Mouse (Mus musculus): ENCODE measurements at regions not wholly inside any gene's neighbourhood (a gene's known extent, or its start where the extent isn't known, plus 50 kb on each side); places are given as distances from the start of the nearest gene placed in this dataset.

GRCm38 (mm10) chr11:18443156-18443555 lies 489.5 kb upstream of the Etaa1 start:
- no peaks in the 10 kb centered on the region for H3K27me3 ChIP-seq (ENCODE audit: control insufficient read depth, insufficient read depth, low read length)
- H3K4me3 ChIP-seq (replicated peaks; ENCODE audit: insufficient read depth, low read depth, low read length): no peak overlapping the region
- TF ChIP-seq CTCF (IDR thresholded peaks at IDR 0.05; ENCODE audit: borderline replicate concordance, insufficient read depth, low read depth, low read length): no peak
- TF ChIP-seq POLR2A (IDR thresholded peaks at IDR 0.05; ENCODE audit: borderline replicate concordance, insufficient read depth, low read length): no peak
- 0 out of 2 replicates have a peak, but pooled peaks cover 3% of the 10 kb centered on the region for H3K4me1 ChIP-seq (ENCODE audit: control insufficient read depth, insufficient read depth, low read length)
- DNase-seq: no peak
- H3K27ac ChIP-seq (ENCODE audit: insufficient read depth, low read length): no peak overlapping the region
- WGBS: 39% methylated on average over 2 of the region's 2 CpGs

- 15% methylated on average over 6 of the region's 6 CpGs for WGBS
- no peak overlapping the region for H3K27ac ChIP-seq (ENCODE audit: insufficient read depth, low read length)
- H3K4me1 ChIP-seq (ENCODE audit: control insufficient read depth, insufficient read depth, low read length): 0 out of 2 replicates have a peak, but pooled peaks cover 3% of the 10 kb centered on the region
- no peaks in the 10 kb centered on the region for H3K27me3 ChIP-seq (ENCODE audit: control insufficient read depth, insufficient read depth, low read length)
- H3K4me3 ChIP-seq (replicated peaks; ENCODE audit: insufficient read depth, low read depth, low read length): no peak overlapping the region
- peak; percentile 55 to 79 for DNase-seq
- TF ChIP-seq POLR2A (IDR thresholded peaks at IDR 0.05; ENCODE audit: borderline replicate concordance, insufficient read depth, low read length): no peak
- TF ChIP-seq CTCF (IDR thresholded peaks at IDR 0.05; ENCODE audit: borderline replicate concordance, insufficient read depth, low read depth, low read length): no peak
Measured at GRCm38 (mm10) chr11:18437834-18438611, 484.3 kb upstream of the Etaa1 start.

GRCm38 (mm10) chr11:18421076-18421475 lies 467.4 kb upstream of the Etaa1 start:
- DNase-seq: no peak
- no peak overlapping the region for H3K27ac ChIP-seq (ENCODE audit: insufficient read depth, low read length)
- 55% methylated on average over 3 of the region's 3 CpGs for WGBS
- H3K4me3 ChIP-seq (replicated peaks; ENCODE audit: insufficient read depth, low read depth, low read length): no peak overlapping the region
- no peaks in the 10 kb centered on the region for H3K27me3 ChIP-seq (ENCODE audit: control insufficient read depth, insufficient read depth, low read length)
- TF ChIP-seq POLR2A (IDR thresholded peaks at IDR 0.05; ENCODE audit: borderline replicate concordance, insufficient read depth, low read length): no peak
- TF ChIP-seq CTCF (IDR thresholded peaks at IDR 0.05; ENCODE audit: borderline replicate concordance, insufficient read depth, low read depth, low read length): no peak
- no peaks in the 10 kb centered on the region for H3K4me1 ChIP-seq (ENCODE audit: control insufficient read depth, insufficient read depth, low read length)

- no peak for TF ChIP-seq CTCF (IDR thresholded peaks at IDR 0.05; ENCODE audit: borderline replicate concordance, insufficient read depth, low read depth, low read length)
- no peak for TF ChIP-seq POLR2A (IDR thresholded peaks at IDR 0.05; ENCODE audit: borderline replicate concordance, insufficient read depth, low read length)
- Histone ChIP-seq H3K4me1 (ENCODE audit: control insufficient read depth, insufficient read depth, low read length) (no peaks in the 10 kb centered on the region), H3K27ac (ENCODE audit: insufficient read depth, low read length) (no peak overlapping the region), H3K27me3 (ENCODE audit: control insufficient read depth, insufficient read depth, low read length) (no peaks in the 10 kb centered on the region), H3K4me3 (replicated peaks; ENCODE audit: insufficient read depth, low read depth, low read length) (no peak overlapping the region)
- WGBS: 56% methylated on average over 1 of the region's 1 CpGs
- no peak for DNase-seq
Measured at GRCm38 (mm10) chr11:18413769-18414168, 460.1 kb upstream of the Etaa1 start.

GRCm38 (mm10) chr11:18408071-18408752 lies 454.5 kb upstream of the Etaa1 start:
- 74% methylated on average over 8 of the region's 8 CpGs for WGBS
- no peak for TF ChIP-seq CTCF (IDR thresholded peaks at IDR 0.05; ENCODE audit: borderline replicate concordance, insufficient read depth, low read depth, low read length)
- TF ChIP-seq POLR2A (IDR thresholded peaks at IDR 0.05; ENCODE audit: borderline replicate concordance, insufficient read depth, low read length): no peak
- no peaks in the 10 kb centered on the region for H3K4me1 ChIP-seq (ENCODE audit: control insufficient read depth, insufficient read depth, low read length)
- DNase-seq: no peak
- no peak overlapping the region for H3K4me3 ChIP-seq (replicated peaks; ENCODE audit: insufficient read depth, low read depth, low read length)
- H3K27ac ChIP-seq (ENCODE audit: insufficient read depth, low read length): no peak overlapping the region
- H3K27me3 ChIP-seq (ENCODE audit: control insufficient read depth, insufficient read depth, low read length): no peaks in the 10 kb centered on the region

GRCm38 (mm10) chr11:18399561-18399960 lies 445.9 kb upstream of the Etaa1 start:
- H3K27ac ChIP-seq (ENCODE audit: insufficient read depth, low read length): no peak overlapping the region
- no peak overlapping the region for H3K4me3 ChIP-seq (replicated peaks; ENCODE audit: insufficient read depth, low read depth, low read length)
- H3K4me1 ChIP-seq (ENCODE audit: control insufficient read depth, insufficient read depth, low read length): no peaks in the 10 kb centered on the region
- 81% methylated on average over 4 of the region's 4 CpGs for WGBS
- no peaks in the 10 kb centered on the region for H3K27me3 ChIP-seq (ENCODE audit: control insufficient read depth, insufficient read depth, low read length)
- no peak for TF ChIP-seq CTCF (IDR thresholded peaks at IDR 0.05; ENCODE audit: borderline replicate concordance, insufficient read depth, low read depth, low read length)
- TF ChIP-seq POLR2A (IDR thresholded peaks at IDR 0.05; ENCODE audit: borderline replicate concordance, insufficient read depth, low read length): no peak
- DNase-seq: no peak

GRCm38 (mm10) chr11:18396397-18396796 lies 442.7 kb upstream of the Etaa1 start:
- TF ChIP-seq CTCF (IDR thresholded peaks at IDR 0.05; ENCODE audit: borderline replicate concordance, insufficient read depth, low read depth, low read length): no peak
- TF ChIP-seq POLR2A (IDR thresholded peaks at IDR 0.05; ENCODE audit: borderline replicate concordance, insufficient read depth, low read length): no peak
- no peak overlapping the region for H3K27ac ChIP-seq (ENCODE audit: insufficient read depth, low read length)
- DNase-seq: no peak
- no peaks in the 10 kb centered on the region for H3K4me1 ChIP-seq (ENCODE audit: control insufficient read depth, insufficient read depth, low read length)
- no peaks in the 10 kb centered on the region for H3K27me3 ChIP-seq (ENCODE audit: control insufficient read depth, insufficient read depth, low read length)
- WGBS: 61% methylated on average over 6 of the region's 6 CpGs
- no peak overlapping the region for H3K4me3 ChIP-seq (replicated peaks; ENCODE audit: insufficient read depth, low read depth, low read length)

- no peak overlapping the region for H3K27ac ChIP-seq (ENCODE audit: insufficient read depth, low read length)
- H3K27me3 ChIP-seq (ENCODE audit: control insufficient read depth, insufficient read depth, low read length): no peaks in the 10 kb centered on the region
- H3K4me1 ChIP-seq (ENCODE audit: control insufficient read depth, insufficient read depth, low read length): no peaks in the 10 kb centered on the region
- DNase-seq: no peak
- TF ChIP-seq CTCF (IDR thresholded peaks at IDR 0.05; ENCODE audit: borderline replicate concordance, insufficient read depth, low read depth, low read length): no peak
- no peak for TF ChIP-seq POLR2A (IDR thresholded peaks at IDR 0.05; ENCODE audit: borderline replicate concordance, insufficient read depth, low read length)
- no peak overlapping the region for H3K4me3 ChIP-seq (replicated peaks; ENCODE audit: insufficient read depth, low read depth, low read length)
- 50% methylated on average over 4 of the region's 4 CpGs for WGBS
Measured at GRCm38 (mm10) chr11:18395631-18396030, 442.0 kb upstream of the Etaa1 start.

Measured in cerebellum, adult 2 months (tissue).